Mouse (Mus musculus): ENCODE results near the gene Alkbh4. TPM values are rescaled to one million over a fixed set of nuclear protein-coding genes. Genes with fewer than 3 reads are reported as not detected.
"Not testable (repeated sequence)": the region's sequence is repeated elsewhere in the genome, so short reads cannot be mapped to it uniquely, and the experiment has no call there.

Alkbh4 gene
- polyA plus RNA-seq, 1 experiment: 19.6 TPM

- 89% methylated on average over 10 of the region's 10 CpGs for WGBS
- TF ChIP-seq POLR2A (IDR thresholded peaks at IDR 0.05; ENCODE audit: low read depth, low read length) (no peak), CTCF (IDR thresholded peaks at IDR 0.05; ENCODE audit: extremely low read depth, insufficient read depth, insufficient read length, insufficient replicate concordance) (no peak)
- DNase-seq (ENCODE audit: low read depth in 1 of 2, low spot score in 2 of 2): no peak
- H3K36me3 ChIP-seq (ENCODE audit: control insufficient read depth, insufficient read depth, low read length): no peaks in the 10 kb centered on the region; the same call in 1 of the 2 replicates
- no peak overlapping the region for H3K4me3 ChIP-seq (ENCODE audit: extremely low read depth, insufficient read depth, insufficient read length)
- no peak overlapping the region for H3K27ac ChIP-seq (ENCODE audit: insufficient read depth, low read length)
- H3K4me1 ChIP-seq (ENCODE audit: control insufficient read depth, insufficient read depth, insufficient read length): peaks cover 8% of the 10 kb centered on the region
- H3K27me3 ChIP-seq (ENCODE audit: control insufficient read depth, insufficient read depth, low read length): no peaks in the 10 kb centered on the region
Measured at GRCm38 (mm10) chr5:136098536-136098935, 37.4 kb upstream of the Alkbh4 start.

GRCm38 (mm10) chr5:136102099-136102820 is 33.7 kb upstream of the Alkbh4 start:
- Histone ChIP-seq H3K27me3 (ENCODE audit: control insufficient read depth, insufficient read depth, low read length) (no peaks in the 10 kb centered on the region), H3K4me3 (ENCODE audit: extremely low read depth, insufficient read depth, insufficient read length) (peak overlapping the region; percentile 52; the same call in 1 of the 2 replicates), H3K36me3 (ENCODE audit: control insufficient read depth, insufficient read depth, low read length) (no peaks in the 10 kb centered on the region; the same call in 1 of the 2 replicates), H3K4me1 (ENCODE audit: control insufficient read depth, insufficient read depth, insufficient read length) (peaks cover 4% of the 10 kb centered on the region; the same call in 1 of the 2 replicates), H3K27ac (ENCODE audit: insufficient read depth, low read length) (no peak overlapping the region)
- peak; percentile 35 to 57 for DNase-seq (ENCODE audit: low read depth in 1 of 2, low spot score in 2 of 2)
- TF ChIP-seq POLR2A (IDR thresholded peaks at IDR 0.05; ENCODE audit: low read depth, low read length): no peak
- TF ChIP-seq CTCF (IDR thresholded peaks at IDR 0.05; ENCODE audit: extremely low read depth, insufficient read depth, insufficient read length, insufficient replicate concordance): peak; percentile 82
- WGBS: 13% methylated on average over 41 of the region's 41 CpGs

GRCm38 (mm10) chr5:136104511-136104910 is 31.4 kb upstream of the Alkbh4 start:
- Histone ChIP-seq H3K4me3 (ENCODE audit: extremely low read depth, insufficient read depth, insufficient read length) (no peak overlapping the region), H3K27ac (ENCODE audit: insufficient read depth, low read length) (no peak overlapping the region), H3K4me1 (ENCODE audit: control insufficient read depth, insufficient read depth, insufficient read length) (peaks cover 4% of the 10 kb centered on the region; the same call in 1 of the 2 replicates), H3K36me3 (ENCODE audit: control insufficient read depth, insufficient read depth, low read length) (no peaks in the 10 kb centered on the region; the same call in 1 of the 2 replicates), H3K27me3 (ENCODE audit: control insufficient read depth, insufficient read depth, low read length) (no peaks in the 10 kb centered on the region)
- WGBS: 97% methylated on average over 5 of the region's 5 CpGs
- no peak for DNase-seq (ENCODE audit: low read depth in 1 of 2, low spot score in 2 of 2)
- TF ChIP-seq POLR2A (IDR thresholded peaks at IDR 0.05; ENCODE audit: low read depth, low read length): no peak
- TF ChIP-seq CTCF (IDR thresholded peaks at IDR 0.05; ENCODE audit: extremely low read depth, insufficient read depth, insufficient read length, insufficient replicate concordance): peak; percentile 16; the same call in 1 of the 2 replicates

- WGBS: 77% methylated on average over 2 of the region's 2 CpGs
- no peak for TF ChIP-seq POLR2A (IDR thresholded peaks at IDR 0.05; ENCODE audit: low read depth, low read length)
- no peak for TF ChIP-seq CTCF (IDR thresholded peaks at IDR 0.05; ENCODE audit: extremely low read depth, insufficient read depth, insufficient read length, insufficient replicate concordance)
- no peak overlapping the region for H3K27ac ChIP-seq (ENCODE audit: insufficient read depth, low read length)
Measured at GRCm38 (mm10) chr5:136108486-136108885, 27.5 kb upstream of the Alkbh4 start.

GRCm38 (mm10) chr5:136109042-136109441 is 26.9 kb upstream of the Alkbh4 start:
- H3K36me3 ChIP-seq (ENCODE audit: control insufficient read depth, insufficient read depth, low read length): no peaks in the 10 kb centered on the region
- H3K27ac ChIP-seq (ENCODE audit: insufficient read depth, low read length): no peak overlapping the region

More at GRCm38 (mm10) chr5:136108486-136108885, 27.5 kb upstream of the Alkbh4 start:
- no peaks in the 10 kb centered on the region for H3K36me3 ChIP-seq (ENCODE audit: control insufficient read depth, insufficient read depth, low read length)
- no peak for DNase-seq (ENCODE audit: low read depth in 1 of 2, low spot score in 2 of 2)
- no peaks in the 10 kb centered on the region for H3K27me3 ChIP-seq (ENCODE audit: control insufficient read depth, insufficient read depth, low read length)
- no peak overlapping the region for H3K4me3 ChIP-seq (ENCODE audit: extremely low read depth, insufficient read depth, insufficient read length)
- no peaks in the 10 kb centered on the region for H3K4me1 ChIP-seq (ENCODE audit: control insufficient read depth, insufficient read depth, insufficient read length)

GRCm38 (mm10) chr5:136113546-136113945 is 22.4 kb upstream of the Alkbh4 start:
- H3K4me3 ChIP-seq (ENCODE audit: extremely low read depth, insufficient read depth, insufficient read length); H3K36me3 ChIP-seq (ENCODE audit: control insufficient read depth, insufficient read depth, low read length); H3K27ac ChIP-seq (ENCODE audit: insufficient read depth, low read length); DNase-seq (ENCODE audit: low read depth in 1 of 2, low spot score in 2 of 2); H3K4me1 ChIP-seq (ENCODE audit: control insufficient read depth, insufficient read depth, insufficient read length); H3K27me3 ChIP-seq (ENCODE audit: control insufficient read depth, insufficient read depth, low read length): not testable (repeated sequence)
- WGBS: 56% methylated on average over 4 of the region's 4 CpGs

More at GRCm38 (mm10) chr5:136109042-136109441, 26.9 kb upstream of the Alkbh4 start:
- H3K27me3 ChIP-seq (ENCODE audit: control insufficient read depth, insufficient read depth, low read length): no peaks in the 10 kb centered on the region
- no peaks in the 10 kb centered on the region for H3K4me1 ChIP-seq (ENCODE audit: control insufficient read depth, insufficient read depth, insufficient read length)
- no peak for TF ChIP-seq POLR2A (IDR thresholded peaks at IDR 0.05; ENCODE audit: low read depth, low read length)
- no peak for TF ChIP-seq CTCF (IDR thresholded peaks at IDR 0.05; ENCODE audit: extremely low read depth, insufficient read depth, insufficient read length, insufficient replicate concordance)
- no peak overlapping the region for H3K4me3 ChIP-seq (ENCODE audit: extremely low read depth, insufficient read depth, insufficient read length)
- 65% methylated on average over 3 of the region's 3 CpGs for WGBS
- DNase-seq (ENCODE audit: low read depth in 1 of 2, low spot score in 2 of 2): no peak

Data from spleen, adult 2 months (tissue).